In the genomic region with DNA sequence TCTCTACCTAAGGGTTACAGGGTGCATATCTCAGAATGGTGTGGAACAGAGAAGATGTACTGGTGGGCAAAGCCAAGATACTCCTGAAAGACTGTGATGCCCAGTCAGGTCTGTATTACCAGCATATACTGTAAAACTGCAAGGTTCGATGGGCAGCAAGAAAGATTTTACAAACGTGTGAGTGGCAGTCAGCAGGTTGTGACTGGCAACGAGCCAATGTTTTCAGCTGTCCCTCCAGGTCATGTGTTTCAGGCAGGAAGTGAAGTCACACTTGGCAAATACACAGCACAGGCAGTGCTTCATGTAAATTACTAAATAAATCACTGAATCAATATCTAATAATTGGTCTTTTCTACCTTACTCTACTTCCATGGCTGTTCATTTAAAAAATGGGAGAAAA, we compare ENCODE assay signal across 17 mouse cellular contexts. TPM values are rescaled to one million over a fixed set of nuclear protein-coding genes. Genes with fewer than 3 reads are reported as not detected.
DNase-seq lines count a peak whose midpoint lies in the region; ATAC-seq and TF ChIP-seq lines count a peak whose summit lies in the region.
"Had no signal": no experiment of that assay in that cellular context is flagged by ENCODE, and none has a peak within 500 bp of the region (broad histone marks: within the 10 kb centered on the region; RNA-seq: fewer than 3 reads in every experiment).

A gene (minus strand): TSS at position 163 of the 400 bp plus-strand sequence.

- TF ChIP-seq EP300 in heart, postnatal 0 days (IDR thresholded peaks at IDR 0.05; ENCODE audit: low read depth) = no peak

- no peaks in the 10 kb centered on the region for H3K79me2 ChIP-seq in liver, adult 2 months (ENCODE audit: control insufficient read depth, insufficient read depth, low read length)

- no peak for TF ChIP-seq POLR2A in liver, adult 2 months (IDR thresholded peaks at IDR 0.05; ENCODE audit: extremely low read depth, insufficient read depth, low read length)
- no peak for TF ChIP-seq POLR2A in limb, embryonic 14.5 days (IDR thresholded peaks at IDR 0.05; ENCODE audit: borderline replicate concordance, extremely low read depth, insufficient read depth, insufficient read length)

- 31% methylated on average over 3 of the region's 3 CpGs for WGBS in heart, postnatal 0 days
- WGBS in liver, adult 2 months = 53% methylated on average over 3 of the region's 3 CpGs
- 58% methylated on average over 3 of the region's 3 CpGs for WGBS in liver, embryonic 11.5 days
- WGBS in limb, embryonic 14.5 days = 43% methylated on average over 3 of the region's 3 CpGs

- H3K9me3 ChIP-seq in heart, postnatal 0 days (replicated peaks; ENCODE audit: control insufficient read depth, low read length) = no peaks in the 10 kb centered on the region
- H3K9me3 ChIP-seq in liver, embryonic 11.5 days (ENCODE audit: control insufficient read depth, low read length) = no peaks in the 10 kb centered on the region
- no peaks in the 10 kb centered on the region for H3K9me3 ChIP-seq in limb, embryonic 14.5 days (ENCODE audit: control insufficient read depth, low read length)

- no peak within 1 kb of the TSS for H3K9ac ChIP-seq in heart, postnatal 0 days (replicated peaks; ENCODE audit: low read depth, low read length)
- no peak within 1 kb of the TSS for H3K9ac ChIP-seq in liver, adult 2 months (ENCODE audit: low read depth, low read length)
- no peak within 1 kb of the TSS for H3K9ac ChIP-seq in liver, embryonic 11.5 days (ENCODE audit: low read depth, low read length)
- H3K9ac ChIP-seq in limb, embryonic 14.5 days (ENCODE audit: low read depth, low read length, severe bottlenecking) = no peak within 1 kb of the TSS
- H3K9ac ChIP-seq: liver, embryonic 14.5 days had no signal

- ATAC-seq in heart, postnatal 0 days (ENCODE audit: insufficient read depth, low read depth) = no peak
- ATAC-seq in liver, embryonic 11.5 days (replicated peaks; ENCODE audit: low FRiP score) = no peak
- no peak for ATAC-seq in limb, embryonic 14.5 days (ENCODE audit: low FRiP score, low read depth)

- no peak for TF ChIP-seq CTCF in heart, postnatal 0 days (IDR thresholded peaks at IDR 0.05; ENCODE audit: low read depth)
- no peak for TF ChIP-seq CTCF in liver, adult 2 months (IDR thresholded peaks at IDR 0.05; ENCODE audit: low read depth, low read length)
- TF ChIP-seq CTCF in layer of hippocampus, adult 2 months (conservative IDR thresholded peaks at IDR 0.05) = no peak

- H3K36me3 ChIP-seq in heart, postnatal 0 days (replicated peaks; ENCODE audit: control insufficient read depth, insufficient read depth, low read length) = no peaks in the 10 kb centered on the region
- no peaks in the 10 kb centered on the region for H3K36me3 ChIP-seq in liver, adult 2 months (ENCODE audit: control insufficient read depth, insufficient read depth, low read length)
- H3K36me3 ChIP-seq in liver, embryonic 11.5 days (ENCODE audit: control insufficient read depth, insufficient read depth, low read length) = no peaks in the 10 kb centered on the region
- H3K36me3 ChIP-seq in limb, embryonic 14.5 days (ENCODE audit: control insufficient read depth, insufficient read depth, low read length) = no peaks in the 10 kb centered on the region

- peaks cover 7% of the 10 kb centered on the region; the same call in 1 of the 2 replicates for H3K4me1 ChIP-seq in heart, postnatal 0 days (ENCODE audit: control insufficient read depth, insufficient read depth)
- no peaks in the 10 kb centered on the region for H3K4me1 ChIP-seq in liver, adult 2 months (ENCODE audit: control insufficient read depth, insufficient read depth, low read length)
- no peaks in the 10 kb centered on the region for H3K4me1 ChIP-seq in liver, embryonic 11.5 days (replicated peaks; ENCODE audit: control insufficient read depth, insufficient read depth, low read length)
- 0 out of 2 replicates have a peak, but pooled peaks cover 6% of the 10 kb centered on the region for H3K4me1 ChIP-seq in limb, embryonic 14.5 days (ENCODE audit: control insufficient read depth, insufficient read depth, low read length)

- H3K4me3 ChIP-seq in heart, postnatal 0 days (ENCODE audit: low read depth, low read length) = no peak within 1 kb of the TSS
- H3K4me3 ChIP-seq in liver, adult 2 months (ENCODE audit: insufficient read depth, low read depth, low read length) = no peak within 1 kb of the TSS
- H3K4me3 ChIP-seq in liver, embryonic 11.5 days (ENCODE audit: low read depth, low read length) = no peak within 1 kb of the TSS
- H3K4me3 ChIP-seq in limb, embryonic 14.5 days (replicated peaks; ENCODE audit: low read length) = no peak within 1 kb of the TSS
- H3K4me3 ChIP-seq in layer of hippocampus, adult 2 months = no peak within 1 kb of the TSS
- H3K4me3 ChIP-seq: myocyte had no signal

- no peak within 1 kb of the TSS for H3K4me2 ChIP-seq in heart, postnatal 0 days (ENCODE audit: low read depth, low read length)
- no peak within 1 kb of the TSS for H3K4me2 ChIP-seq in liver, embryonic 11.5 days
- no peak within 1 kb of the TSS for H3K4me2 ChIP-seq in limb, embryonic 14.5 days (replicated peaks; ENCODE audit: low read depth, low read length, severe bottlenecking)

- H3K27me3 ChIP-seq in heart, postnatal 0 days (ENCODE audit: control insufficient read depth, insufficient read depth, low read length) = no peaks in the 10 kb centered on the region
- H3K27me3 ChIP-seq in liver, adult 2 months (ENCODE audit: control insufficient read depth, insufficient read depth, low read length) = no peaks in the 10 kb centered on the region
- no peaks in the 10 kb centered on the region for H3K27me3 ChIP-seq in liver, embryonic 11.5 days (replicated peaks; ENCODE audit: control insufficient read depth, insufficient read depth, low read length)
- H3K27me3 ChIP-seq in limb, embryonic 14.5 days (ENCODE audit: control insufficient read depth, insufficient read depth, low read length) = no peaks in the 10 kb centered on the region

- no peak within 1 kb of the TSS for H3K27ac ChIP-seq in heart, postnatal 0 days (ENCODE audit: low read depth)
- no peak within 1 kb of the TSS for H3K27ac ChIP-seq in liver, adult 2 months (replicated peaks; ENCODE audit: insufficient read depth, low read depth, low read length)
- no peak within 1 kb of the TSS for H3K27ac ChIP-seq in liver, embryonic 11.5 days (ENCODE audit: low read depth, low read length)
- H3K27ac ChIP-seq in limb, embryonic 14.5 days (replicated peaks; ENCODE audit: low read depth, low read length) = no peak within 1 kb of the TSS
- no peak within 1 kb of the TSS for H3K27ac ChIP-seq in layer of hippocampus, adult 2 months
- H3K27ac ChIP-seq: liver, embryonic 14.5 days had no signal

- peak; percentile 5 for DNase-seq in adrenal gland, postnatal 10 days
- DNase-seq in adrenal gland, postnatal 4 days (ENCODE audit: low spot score in 2 of 2) = no peak
- DNase-seq in heart, postnatal 0 days (ENCODE audit: low spot score) = peak; percentile 7
- DNase-seq in heart, adult 11 months = no peak
- DNase-seq in liver, adult 2 months (ENCODE audit: extremely low read depth, low read depth, low spot score) = peak; percentile 9
- DNase-seq in liver, embryonic 11.5 days (ENCODE audit: low spot score) = no peak
- peak; percentile 42 for DNase-seq in limb, embryonic 14.5 days (ENCODE audit: low spot score)
- DNase-seq in layer of hippocampus, adult 2 months (ENCODE audit: low spot score in 2 of 2) = no peak

RNA-seq across cellular contexts. Expression of the gene that starts here (rescaled TPM):
- total RNA-seq in adrenal gland, postnatal 10 days (2021) = not detected
- total RNA-seq in adrenal gland, postnatal 4 days (2021) = not detected
- total RNA-seq in heart, postnatal 0 days (2014; rRNA removed; ENCODE audit: low replicate concordance) = not detected in 2 replicates
- polyA plus RNA-seq in heart, postnatal 0 days (2015; fragmentation: Nextera tagmentation; extraction: Ambion mirVana) = not detected in 2 replicates
- not detected in 2 replicates for total RNA-seq in liver, adult 2 months (2014; rRNA removed)
- not detected in 2 replicates for polyA plus RNA-seq in liver, adult 2 months (2012; rRNA removed)
- not detected in 2 replicates for polyA plus RNA-seq in liver, embryonic 11.5 days (2014; fragmentation: Nextera tagmentation; extraction: Ambion mirVana)
- 0.08 TPM in 1 of 2 replicates, not detected in the other for polyA plus RNA-seq in limb, embryonic 14.5 days (2012; rRNA removed)
- not detected in 2 replicates for polyA plus RNA-seq in limb, embryonic 14.5 days (2014; fragmentation: Nextera tagmentation; extraction: Ambion mirVana)
- total RNA-seq in layer of hippocampus, adult 2 months (2021) = not detected
- total RNA-seq: gastrocnemius, adult 8-10 months; left cerebral cortex, adult 8-10 months; megakaryocyte-erythroid progenitor cell, adult 5-6 weeks; MEL had no signal
- polyA plus RNA-seq: forebrain, embryonic 11.5 days; heart, embryonic 16.5 days; kidney, embryonic 16.5 days; liver, embryonic 14.5 days; myocyte had no signal

Comparison
In these comparisons a context has a peak if more than half of its experiments do, and no peak if none do; other contexts are left out.
1. Peak in DNase-seq in adrenal gland, postnatal 10 days; RNA of the gene not detected or under 1 TPM.
2. Peak in DNase-seq in heart, postnatal 0 days; RNA of the gene not detected or under 1 TPM.
3. Peak in DNase-seq in liver, adult 2 months; RNA of the gene not detected or under 1 TPM.
4. Peak in DNase-seq in limb, embryonic 14.5 days; RNA of the gene not detected or under 1 TPM.